Mouse (Mus musculus): ENCODE measurements around the gene Lamb3.

DNA sequence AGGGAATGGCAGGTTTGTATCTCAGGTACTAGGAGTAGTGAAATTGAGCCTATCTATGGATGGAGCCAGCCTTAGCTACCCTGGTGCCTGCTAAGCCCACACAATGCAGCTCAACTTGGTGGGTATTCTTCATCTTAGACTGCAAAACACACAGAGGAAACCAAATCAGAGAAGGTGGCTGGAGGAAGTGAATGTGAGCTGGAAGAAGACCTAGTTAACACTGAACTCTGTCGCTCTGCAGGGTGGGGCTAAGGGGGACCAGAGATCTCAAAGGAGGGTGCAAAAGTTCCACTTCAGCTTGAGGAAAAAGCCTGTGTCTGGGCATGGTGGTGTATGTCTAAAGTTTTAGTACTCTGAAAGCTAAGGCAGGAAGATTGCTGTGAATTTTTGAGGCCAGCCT lies 47.9 kb upstream of the Lamb3 start:
- TF ChIP-seq CTCF (IDR thresholded peaks at IDR 0.05; ENCODE audit: low read depth, low read length) (no peak), GATA1 (IDR thresholded peaks at IDR 0.05; ENCODE audit: borderline replicate concordance, low read length) (no peak), POLR2AphosphoS5 (IDR thresholded peaks at IDR 0.05; ENCODE audit: insufficient replicate concordance, low read depth, low read length) (no peak), TAL1 (conservative IDR thresholded peaks at IDR 0.05; ENCODE audit: low read depth, low read length) (no peak)

All from G1E (cell line).